Mouse (Mus musculus) hindbrain, embryonic 14.5 days (tissue): ENCODE data around the gene Nol10. TPM values are rescaled to one million over a fixed set of nuclear protein-coding genes. Genes with fewer than 3 reads are reported as not detected.

Source experiments
- ATAC-seq: fragments of 200-750 bp; cut with Nextera tagmentation; 2 replicates; pipeline ENCODE4 v1.8.0; 2017; ENCODE audit warnings: moderate number of reproducible peaks, mild to moderate bottlenecking, moderate TSS enrichment, moderate library complexity; ENCODE audit not compliant: low FRiP score
- DNase-seq: peaks from one replicate; pipeline ENCODE4 v3.0.0-alpha.2; 2015; ENCODE audit warnings: low spot score
- H3K27ac ChIP-seq: fragments of 300-500 bp; sonication (generic); 2 replicates; pipeline ENCODE4 v1.5.1; 2014; ENCODE audit warnings: mild to moderate bottlenecking, moderate library complexity
- H3K27me3 ChIP-seq: fragments of 300-500 bp; sonication (generic); 2 replicates; pipeline ENCODE4 v1.6.1; 2014; ENCODE audit warnings: mild to moderate bottlenecking, low read length, mixed read lengths; ENCODE audit not compliant: control insufficient read depth, insufficient read depth
- H3K36me3 ChIP-seq: fragments of 300-500 bp; sonication (generic); replicated peaks from 2 replicates; pipeline ENCODE4 v1.6.1; 2014; ENCODE audit not compliant: control insufficient read depth, insufficient read depth
- H3K4me1 ChIP-seq: fragments of 300-500 bp; sonication (generic); replicated peaks from 2 replicates; pipeline ENCODE4 v1.6.1; 2014; ENCODE audit warnings: antibody characterized with exemption, low read length, mixed read lengths; ENCODE audit not compliant: control insufficient read depth, insufficient read depth
- H3K4me2 ChIP-seq: fragments of 300-500 bp; sonication (generic); replicated peaks from 2 replicates; pipeline ENCODE4 v1.6.1; 2014; ENCODE audit warnings: mild to moderate bottlenecking, moderate library complexity
- H3K4me3 ChIP-seq: fragments of 300-500 bp; sonication (generic); replicated peaks from 2 replicates; pipeline ENCODE4 v1.5.1; 2014; ENCODE audit warnings: mild to moderate bottlenecking, low read length
- H3K9ac ChIP-seq: fragments of 300-500 bp; sonication (generic); 2 replicates; pipeline ENCODE4 v1.6.1; 2014
- H3K9me3 ChIP-seq: fragments of 300-500 bp; sonication (generic); 2 replicates; pipeline ENCODE4 v1.6.1; 2016; ENCODE audit warnings: low read length; ENCODE audit not compliant: control insufficient read depth
- WGBS: fragments of 180-500 bp; shearing (Covaris S2); extraction: QIAGEN DNeasy Blood & Tissue Kit; methylation state at CpG from one replicate; pipeline ENCODE4 v1.1.7; 2014; 5-methylcytosine and 5-hydroxymethylcytosine counted together
- polyA plus RNA-seq: library from polyadenylated mRNA; unstranded; fragments of >200 nt; fragmentation: Nextera tagmentation; extraction: Ambion mirVana; gene quantifications from 2 replicates; pipeline ENCODE4 v1.2.1, GENCODE M21; 2014

The Nol10 gene
- polyA plus RNA-seq, 1 experiment from 2014 or later: 22.0 TPM

- H3K4me1 ChIP-seq: no peaks in the 10 kb centered on the region
- H3K27ac ChIP-seq: no peak overlapping the region
- no peak for ATAC-seq
- peaks cover 80% of the 10 kb centered on the region for H3K36me3 ChIP-seq
- H3K4me2 ChIP-seq: no peak overlapping the region
- no peak for DNase-seq
- no peak overlapping the region for H3K4me3 ChIP-seq
- WGBS: 62% methylated on average over 3 of the region's 3 CpGs
- H3K9ac ChIP-seq: no peak overlapping the region
- no peaks in the 10 kb centered on the region for H3K27me3 ChIP-seq
- no peaks in the 10 kb centered on the region for H3K9me3 ChIP-seq
Observed at GRCm38 (mm10) chr12:17420168-17420810, 72.0 kb downstream of the Nol10 start.

- no peaks in the 10 kb centered on the region for H3K9me3 ChIP-seq
- no peak overlapping the region for H3K9ac ChIP-seq
- ATAC-seq: no peak
- H3K27ac ChIP-seq: no peak overlapping the region
- 85% methylated on average over 11 of the region's 11 CpGs for WGBS
- peaks cover 74% of the 10 kb centered on the region for H3K36me3 ChIP-seq
- DNase-seq: no peak
- no peak overlapping the region for H3K4me3 ChIP-seq
- H3K27me3 ChIP-seq: no peaks in the 10 kb centered on the region
- H3K4me1 ChIP-seq: no peaks in the 10 kb centered on the region
- no peak overlapping the region for H3K4me2 ChIP-seq
Observed at GRCm38 (mm10) chr12:17425254-17426169, 77.3 kb downstream of the Nol10 start.

- DNase-seq (no peak), ATAC-seq (no peak; the same call in 1 of the 2 replicates)
Observed at GRCm38 (mm10) chr12:17426735-17427134, 78.5 kb downstream of the Nol10 start.

GRCm38 (mm10) chr12:17430578-17430977 is 82.3 kb downstream of the Nol10 start:
- no peak overlapping the region for H3K4me2 ChIP-seq
- peaks cover 52% of the 10 kb centered on the region for H3K36me3 ChIP-seq
- no peaks in the 10 kb centered on the region for H3K4me1 ChIP-seq
- 85% methylated on average over 2 of the region's 2 CpGs for WGBS
- H3K27ac ChIP-seq: no peak overlapping the region
- no peaks in the 10 kb centered on the region for H3K9me3 ChIP-seq
- H3K27me3 ChIP-seq: no peaks in the 10 kb centered on the region
- ATAC-seq (no peak), DNase-seq (no peak)
- H3K4me3 ChIP-seq: no peak overlapping the region
- H3K9ac ChIP-seq: no peak overlapping the region

More at GRCm38 (mm10) chr12:17426735-17427134, 78.5 kb downstream of the Nol10 start:
- Histone ChIP-seq H3K27ac (no peak overlapping the region), H3K4me3 (no peak overlapping the region), H3K27me3 (no peaks in the 10 kb centered on the region), H3K4me2 (no peak overlapping the region), H3K9ac (no peak overlapping the region), H3K36me3 (peaks cover 73% of the 10 kb centered on the region), H3K9me3 (no peaks in the 10 kb centered on the region), H3K4me1 (no peaks in the 10 kb centered on the region)
- WGBS: 60% methylated on average over 3 of the region's 3 CpGs

GRCm38 (mm10) chr12:17431166-17431565 is 82.9 kb downstream of the Nol10 start:
- Histone ChIP-seq H3K4me3 (no peak overlapping the region), H3K27ac (no peak overlapping the region), H3K4me1 (no peaks in the 10 kb centered on the region), H3K27me3 (no peaks in the 10 kb centered on the region), H3K4me2 (no peak overlapping the region), H3K9ac (no peak overlapping the region), H3K36me3 (peaks cover 46% of the 10 kb centered on the region), H3K9me3 (no peaks in the 10 kb centered on the region)
- DNase-seq (no peak), ATAC-seq (no peak)
- WGBS: 92% methylated on average over 5 of the region's 5 CpGs

GRCm38 (mm10) chr12:17431812-17432332 is 83.6 kb downstream of the Nol10 start:
- Histone ChIP-seq H3K9me3 (no peaks in the 10 kb centered on the region), H3K4me1 (no peaks in the 10 kb centered on the region), H3K36me3 (peaks cover 41% of the 10 kb centered on the region), H3K4me3 (no peak overlapping the region), H3K27me3 (no peaks in the 10 kb centered on the region), H3K27ac (no peak overlapping the region), H3K4me2 (no peak overlapping the region), H3K9ac (no peak overlapping the region)
- WGBS: 93% methylated on average over 4 of the region's 4 CpGs
- DNase-seq: no peak
- no peak for ATAC-seq

- H3K4me1 ChIP-seq: no peaks in the 10 kb centered on the region
- H3K27ac ChIP-seq: no peak overlapping the region
- H3K4me3 ChIP-seq: no peak overlapping the region
- H3K9ac ChIP-seq: no peak overlapping the region
- no peaks in the 10 kb centered on the region for H3K9me3 ChIP-seq
- H3K4me2 ChIP-seq: no peak overlapping the region
- no peaks in the 10 kb centered on the region for H3K27me3 ChIP-seq
- ATAC-seq (no peak), DNase-seq (no peak)
- 96% methylated on average over 4 of the region's 4 CpGs for WGBS
- peaks cover 29% of the 10 kb centered on the region for H3K36me3 ChIP-seq
Observed at GRCm38 (mm10) chr12:17433712-17434111, 85.5 kb downstream of the Nol10 start.

GRCm38 (mm10) chr12:17436471-17436870 is 88.2 kb downstream of the Nol10 start:
- no peaks in the 10 kb centered on the region for H3K27me3 ChIP-seq
- no peak overlapping the region for H3K4me3 ChIP-seq
- no peaks in the 10 kb centered on the region for H3K9me3 ChIP-seq
- no peak overlapping the region for H3K27ac ChIP-seq
- WGBS: 90% methylated on average over 2 of the region's 2 CpGs
- H3K36me3 ChIP-seq: peaks cover 5% of the 10 kb centered on the region; the same call in 1 of the 2 replicates
- H3K4me1 ChIP-seq: no peaks in the 10 kb centered on the region
- ATAC-seq (no peak), DNase-seq (no peak)
- H3K4me2 ChIP-seq: no peak overlapping the region
- H3K9ac ChIP-seq: no peak overlapping the region

GRCm38 (mm10) chr12:17440251-17440651 is 92.0 kb downstream of the Nol10 start:
- no peaks in the 10 kb centered on the region for H3K27me3 ChIP-seq
- ATAC-seq: no peak
- no peak for DNase-seq
- no peak overlapping the region for H3K27ac ChIP-seq
- no peaks in the 10 kb centered on the region for H3K4me1 ChIP-seq
- WGBS: 62% methylated on average over 7 of the region's 7 CpGs
- no peak overlapping the region for H3K4me2 ChIP-seq
- no peaks in the 10 kb centered on the region for H3K36me3 ChIP-seq
- no peak overlapping the region for H3K9ac ChIP-seq
- no peak overlapping the region for H3K4me3 ChIP-seq
- no peaks in the 10 kb centered on the region for H3K9me3 ChIP-seq
